Mouse (Mus musculus) myocyte (in vitro differentiated cells): ENCODE measurements around the gene Rtn4rl1.

ENCODE experiments used
- CEBPB ChIP-seq: IDR thresholded peaks from 2 replicates; pipeline ENCODE4 v1.6.1; 2011; ENCODE audit warnings: mild to moderate bottlenecking, moderate library complexity; ENCODE audit not compliant: poor library complexity, insufficient read depth, severe bottlenecking
- E2F4 ChIP-seq: IDR thresholded peaks from one replicate; pipeline ENCODE4 v1.6.1; 2011; ENCODE audit warnings: mild to moderate bottlenecking, control low read depth, moderate library complexity; ENCODE audit not compliant: insufficient read depth
- MYOG ChIP-seq, 3 experiments: IDR thresholded peaks; one replicate each; pipeline ENCODE4 v1.6.1; 2011; ENCODE audit warnings: control low read depth in 2 of 3, low read depth in 2 of 3, mild to moderate bottlenecking in 2 of 3; ENCODE audit not compliant: insufficient read length in 2 of 3, control insufficient read depth in 1 of 3, insufficient read depth in 1 of 3
- POLR2A ChIP-seq: IDR thresholded peaks from one replicate; pipeline ENCODE4 v1.6.1; 2011; ENCODE audit warnings: low read depth, mild to moderate bottlenecking, control low read depth, moderate library complexity; ENCODE audit not compliant: insufficient read length
- POLR2AphosphoS2 ChIP-seq: IDR thresholded peaks from one replicate; pipeline ENCODE4 v1.6.1; 2011; ENCODE audit warnings: low read depth, control low read depth; ENCODE audit not compliant: insufficient read length
- SRF ChIP-seq: IDR thresholded peaks from one replicate; pipeline ENCODE4 v1.6.1; 2011; ENCODE audit warnings: low read depth; ENCODE audit not compliant: control insufficient read depth, insufficient read length
- TCF12 ChIP-seq: IDR thresholded peaks from one replicate; pipeline ENCODE4 v1.6.1; 2011; ENCODE audit warnings: mild to moderate bottlenecking, control low read depth; ENCODE audit not compliant: poor library complexity, insufficient read depth, severe bottlenecking
- TCF3 ChIP-seq: IDR thresholded peaks from one replicate; pipeline ENCODE4 v1.6.1; 2011; ENCODE audit warnings: low read depth, control low read depth; ENCODE audit not compliant: insufficient read length

DNA sequence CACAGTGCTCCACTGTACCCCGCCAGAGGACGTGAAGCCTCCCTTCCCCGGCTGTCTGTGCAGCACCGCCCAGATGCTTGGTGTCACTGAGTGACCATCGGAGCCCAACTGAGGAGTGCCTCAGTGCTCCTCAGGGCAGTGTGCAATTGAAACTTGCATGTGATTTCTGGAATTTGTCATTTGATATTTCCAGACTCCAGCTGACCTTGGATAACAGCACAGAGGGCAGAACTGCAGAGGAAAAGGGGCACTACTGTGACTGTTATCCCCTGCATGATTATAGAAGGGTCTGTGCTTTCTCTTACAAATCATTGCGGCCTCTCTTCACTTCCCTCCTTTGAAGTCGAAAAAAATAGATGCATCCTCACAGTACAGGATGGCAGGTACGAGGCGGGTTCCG lies 94.4 kb downstream of the Rtn4rl1 start:
- no peak for TF ChIP-seq POLR2A
- no peak for TF ChIP-seq MYOG (IDR thresholded peaks at IDR 0.05; ENCODE audit: control insufficient read depth in 1 of 3, insufficient read depth in 1 of 3, insufficient read length in 2 of 3, low read depth in 2 of 3)
- no peak for TF ChIP-seq E2F4
- TF ChIP-seq SRF = no peak
- no peak for TF ChIP-seq TCF12
- no peak for TF ChIP-seq CEBPB
- TF ChIP-seq POLR2AphosphoS2 = no peak
- TF ChIP-seq TCF3 = no peak
